Mouse (Mus musculus): ENCODE data around the gene Peli1.

GRCm38 (mm10) chr11:21149476-21149875 lies 58.4 kb downstream of the Peli1 start:
- TF ChIP-seq CTCF (IDR thresholded peaks at IDR 0.05; ENCODE audit: low read depth) (no peak), EP300 (IDR thresholded peaks at IDR 0.05; ENCODE audit: low read depth) (no peak)
